Mouse (Mus musculus): Measurements from ENCODE around the gene Mettl27. TPM values are rescaled to one million over a fixed set of nuclear protein-coding genes. Genes with fewer than 3 reads are reported as not detected.

Gene Mettl27
- polyA plus RNA-seq, 1 experiment from 2014 or later: 8.4 TPM

DNA sequence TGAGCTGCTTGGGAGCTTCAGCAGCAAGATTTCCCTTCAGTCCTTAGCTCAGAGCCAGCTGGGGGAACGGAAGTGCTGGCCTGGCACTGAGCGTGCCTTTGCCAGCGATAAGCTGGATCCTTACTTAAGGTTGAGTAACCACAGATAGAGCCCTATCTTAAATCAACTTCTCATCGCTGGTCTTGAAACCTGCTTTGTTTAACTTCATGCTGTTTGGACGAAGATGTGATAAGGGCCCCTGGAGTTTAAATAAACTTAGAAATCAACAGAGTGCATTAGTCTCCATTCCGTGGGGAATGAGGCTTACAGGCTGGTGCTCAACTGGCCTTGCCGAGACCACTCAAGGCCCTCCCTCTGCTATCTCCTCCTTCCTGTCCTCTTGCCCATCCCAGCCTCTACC lies 42.1 kb downstream of the Mettl27 start:
- Histone ChIP-seq H3K9ac (replicated peaks; ENCODE audit: low read depth, low read length) (no peak overlapping the region), H3K4me2 (ENCODE audit: low read length) (no peak overlapping the region), H3K27ac (ENCODE audit: low read length) (no peak overlapping the region), H3K9me3 (ENCODE audit: control insufficient read depth, low read length) (no peaks in the 10 kb centered on the region), H3K27me3 (replicated peaks; ENCODE audit: control insufficient read depth, insufficient read depth, low read length) (peaks cover 4% of the 10 kb centered on the region; the same call in 1 of the 2 replicates), H3K4me3 (replicated peaks; ENCODE audit: low read length) (no peak overlapping the region), H3K4me1 (replicated peaks; ENCODE audit: control insufficient read depth, insufficient read depth, low read length) (no peaks in the 10 kb centered on the region), H3K36me3 (ENCODE audit: control insufficient read depth, insufficient read depth) (no peaks in the 10 kb centered on the region)
- WGBS: 70% methylated on average over 7 of the region's 7 CpGs
- no peak for ATAC-seq

DNA sequence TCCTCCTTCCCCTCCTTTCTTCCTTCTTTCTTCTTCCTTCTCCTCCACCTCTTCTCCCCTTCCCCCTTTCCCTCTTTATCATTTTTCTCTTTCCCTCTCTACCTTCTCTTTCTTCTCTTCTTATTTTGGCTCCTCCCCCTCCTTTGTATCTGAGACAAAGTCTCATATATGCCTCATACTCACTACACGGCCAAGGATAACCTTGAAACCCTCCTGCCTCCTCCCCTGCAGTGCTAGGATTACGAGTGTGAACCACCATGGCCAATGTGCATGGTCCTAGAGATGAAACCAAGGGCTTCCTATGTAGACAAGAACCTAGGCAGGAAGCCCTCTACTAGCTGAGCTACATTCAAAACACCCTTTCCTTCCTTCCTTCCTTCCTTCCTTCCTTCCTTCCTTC lies 42.8 kb downstream of the Mettl27 start:
- H3K27ac ChIP-seq (ENCODE audit: low read length): no peak overlapping the region
- H3K9ac ChIP-seq (replicated peaks; ENCODE audit: low read depth, low read length): no peak overlapping the region
- H3K27me3 ChIP-seq (replicated peaks; ENCODE audit: control insufficient read depth, insufficient read depth, low read length): peaks cover 4% of the 10 kb centered on the region; the same call in 1 of the 2 replicates
- no peaks in the 10 kb centered on the region for H3K36me3 ChIP-seq (ENCODE audit: control insufficient read depth, insufficient read depth)
- no peak overlapping the region for H3K4me3 ChIP-seq (replicated peaks; ENCODE audit: low read length)
- no peaks in the 10 kb centered on the region for H3K9me3 ChIP-seq (ENCODE audit: control insufficient read depth, low read length)
- no peak overlapping the region for H3K4me2 ChIP-seq (ENCODE audit: low read length)
- 40% methylated on average over 2 of the region's 2 CpGs for WGBS
- H3K4me1 ChIP-seq (replicated peaks; ENCODE audit: control insufficient read depth, insufficient read depth, low read length): no peaks in the 10 kb centered on the region
- no peak for ATAC-seq

GRCm38 (mm10) chr5:134976164-134976563 lies 44.0 kb downstream of the Mettl27 start:
- no peak overlapping the region for H3K4me3 ChIP-seq (replicated peaks; ENCODE audit: low read length)
- H3K27ac ChIP-seq (ENCODE audit: low read length): no peak overlapping the region
- peaks cover 4% of the 10 kb centered on the region; the same call in 1 of the 2 replicates for H3K27me3 ChIP-seq (replicated peaks; ENCODE audit: control insufficient read depth, insufficient read depth, low read length)
- WGBS: 94% methylated on average over 2 of the region's 2 CpGs
- H3K9ac ChIP-seq (replicated peaks; ENCODE audit: low read depth, low read length): no peak overlapping the region
- no peaks in the 10 kb centered on the region for H3K9me3 ChIP-seq (ENCODE audit: control insufficient read depth, low read length)
- no peaks in the 10 kb centered on the region for H3K36me3 ChIP-seq (ENCODE audit: control insufficient read depth, insufficient read depth)
- ATAC-seq: no peak
- H3K4me1 ChIP-seq (replicated peaks; ENCODE audit: control insufficient read depth, insufficient read depth, low read length): no peaks in the 10 kb centered on the region
- no peak overlapping the region for H3K4me2 ChIP-seq (ENCODE audit: low read length)

GRCm38 (mm10) chr5:134976577-134977250 lies 44.5 kb downstream of the Mettl27 start:
- Histone ChIP-seq H3K36me3 (ENCODE audit: control insufficient read depth, insufficient read depth) (no peaks in the 10 kb centered on the region), H3K9me3 (ENCODE audit: control insufficient read depth, low read length) (no peaks in the 10 kb centered on the region), H3K4me3 (replicated peaks; ENCODE audit: low read length) (no peak overlapping the region), H3K4me1 (replicated peaks; ENCODE audit: control insufficient read depth, insufficient read depth, low read length) (no peaks in the 10 kb centered on the region), H3K27me3 (replicated peaks; ENCODE audit: control insufficient read depth, insufficient read depth, low read length) (peaks cover 4% of the 10 kb centered on the region; the same call in 1 of the 2 replicates), H3K27ac (ENCODE audit: low read length) (no peak overlapping the region), H3K9ac (replicated peaks; ENCODE audit: low read depth, low read length) (no peak overlapping the region), H3K4me2 (ENCODE audit: low read length) (no peak overlapping the region)
- 87% methylated on average over 14 of the region's 14 CpGs for WGBS
- no peak for ATAC-seq

GRCm38 (mm10) chr5:134977837-134978236 lies 45.7 kb downstream of the Mettl27 start:
- H3K9me3 ChIP-seq (ENCODE audit: control insufficient read depth, low read length): no peaks in the 10 kb centered on the region
- H3K36me3 ChIP-seq (ENCODE audit: control insufficient read depth, insufficient read depth): no peaks in the 10 kb centered on the region

DNA sequence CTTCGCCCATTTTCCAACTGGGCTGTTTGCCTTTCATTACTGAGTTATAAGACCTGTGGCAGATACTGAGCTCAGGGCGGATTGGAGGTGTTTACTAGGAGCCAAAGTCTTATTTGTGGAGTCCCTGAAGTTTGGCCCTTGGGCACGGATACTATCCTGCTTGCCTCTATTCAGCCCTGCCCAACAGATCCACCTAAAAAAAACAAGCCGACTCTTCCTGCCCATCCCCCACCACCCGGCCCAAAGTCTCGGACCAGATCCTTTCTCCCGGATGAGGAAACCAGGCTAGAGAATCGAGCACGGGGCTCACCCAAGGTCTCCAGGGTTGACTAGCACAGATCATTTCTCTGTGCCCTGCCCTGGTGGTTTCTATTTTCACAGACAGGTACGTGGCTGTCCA lies 49.0 kb downstream of the Mettl27 start:
- ATAC-seq: no peak
- 79% methylated on average over 10 of the region's 10 CpGs for WGBS
- H3K27me3 ChIP-seq (replicated peaks; ENCODE audit: control insufficient read depth, insufficient read depth, low read length): peaks cover 15% of the 10 kb centered on the region
- no peaks in the 10 kb centered on the region for H3K9me3 ChIP-seq (ENCODE audit: control insufficient read depth, low read length)
- no peak overlapping the region for H3K27ac ChIP-seq (ENCODE audit: low read length)
- peaks cover 8% of the 10 kb centered on the region; the same call in 1 of the 2 replicates for H3K4me1 ChIP-seq (replicated peaks; ENCODE audit: control insufficient read depth, insufficient read depth, low read length)
- H3K4me3 ChIP-seq (replicated peaks; ENCODE audit: low read length): no peak overlapping the region
- H3K9ac ChIP-seq (replicated peaks; ENCODE audit: low read depth, low read length): no peak overlapping the region
- H3K36me3 ChIP-seq (ENCODE audit: control insufficient read depth, insufficient read depth): no peaks in the 10 kb centered on the region
- H3K4me2 ChIP-seq (ENCODE audit: low read length): no peak overlapping the region

More at GRCm38 (mm10) chr5:134977837-134978236, 45.7 kb downstream of the Mettl27 start:
- peaks cover 4% of the 10 kb centered on the region; the same call in 1 of the 2 replicates for H3K27me3 ChIP-seq (replicated peaks; ENCODE audit: control insufficient read depth, insufficient read depth, low read length)
- no peak for ATAC-seq
- H3K9ac ChIP-seq (replicated peaks; ENCODE audit: low read depth, low read length): no peak overlapping the region
- H3K4me1 ChIP-seq (replicated peaks; ENCODE audit: control insufficient read depth, insufficient read depth, low read length): no peaks in the 10 kb centered on the region
- no peak overlapping the region for H3K4me3 ChIP-seq (replicated peaks; ENCODE audit: low read length)
- 87% methylated on average over 4 of the region's 4 CpGs for WGBS
- no peak overlapping the region for H3K27ac ChIP-seq (ENCODE audit: low read length)
- H3K4me2 ChIP-seq (ENCODE audit: low read length): no peak overlapping the region

- H3K4me1 ChIP-seq (replicated peaks; ENCODE audit: control insufficient read depth, insufficient read depth, low read length): peaks cover 13% of the 10 kb centered on the region
- H3K9me3 ChIP-seq (ENCODE audit: control insufficient read depth, low read length): no peaks in the 10 kb centered on the region
- H3K4me3 ChIP-seq (replicated peaks; ENCODE audit: low read length): no peak overlapping the region
- H3K27ac ChIP-seq (ENCODE audit: low read length): no peak overlapping the region
- no peak overlapping the region for H3K9ac ChIP-seq (replicated peaks; ENCODE audit: low read depth, low read length)
- peaks cover 30% of the 10 kb centered on the region for H3K27me3 ChIP-seq (replicated peaks; ENCODE audit: control insufficient read depth, insufficient read depth, low read length)
- no peaks in the 10 kb centered on the region for H3K36me3 ChIP-seq (ENCODE audit: control insufficient read depth, insufficient read depth)
- no peak overlapping the region for H3K4me2 ChIP-seq (ENCODE audit: low read length)
- ATAC-seq: no peak
- 83% methylated on average over 1 of the region's 1 CpGs for WGBS
Observed at GRCm38 (mm10) chr5:134983111-134983510, 50.9 kb downstream of the Mettl27 start.

DNA sequence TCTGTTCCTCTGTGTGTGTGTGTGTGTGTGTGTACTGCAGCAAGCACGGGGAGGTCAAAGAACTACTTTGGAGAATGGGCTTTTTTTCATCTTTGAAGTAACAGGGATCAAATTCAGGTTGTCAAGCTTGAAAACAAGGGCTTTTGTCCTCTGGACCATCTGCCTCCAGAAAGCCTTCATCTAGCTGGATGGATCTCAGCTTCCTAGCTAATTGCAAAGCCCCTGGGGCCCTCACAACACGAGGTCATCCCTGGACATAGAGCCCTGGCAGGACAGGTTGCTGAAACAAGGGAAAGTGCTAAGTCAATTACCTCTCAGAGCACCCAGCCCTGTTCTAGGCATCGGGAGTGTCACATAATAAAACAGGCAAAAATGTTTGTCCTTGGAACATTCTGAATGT lies 51.6 kb downstream of the Mettl27 start:
- H3K9ac ChIP-seq (replicated peaks; ENCODE audit: low read depth, low read length): no peak overlapping the region
- peaks cover 13% of the 10 kb centered on the region for H3K4me1 ChIP-seq (replicated peaks; ENCODE audit: control insufficient read depth, insufficient read depth, low read length)
- no peak overlapping the region for H3K27ac ChIP-seq (ENCODE audit: low read length)
- H3K9me3 ChIP-seq (ENCODE audit: control insufficient read depth, low read length): no peaks in the 10 kb centered on the region
- H3K36me3 ChIP-seq (ENCODE audit: control insufficient read depth, insufficient read depth): no peaks in the 10 kb centered on the region
- H3K4me2 ChIP-seq (ENCODE audit: low read length): no peak overlapping the region
- WGBS: 0% methylated on average over 3 of the region's 3 CpGs
- peaks cover 30% of the 10 kb centered on the region for H3K27me3 ChIP-seq (replicated peaks; ENCODE audit: control insufficient read depth, insufficient read depth, low read length)
- ATAC-seq: no peak
- no peak overlapping the region for H3K4me3 ChIP-seq (replicated peaks; ENCODE audit: low read length)

DNA sequence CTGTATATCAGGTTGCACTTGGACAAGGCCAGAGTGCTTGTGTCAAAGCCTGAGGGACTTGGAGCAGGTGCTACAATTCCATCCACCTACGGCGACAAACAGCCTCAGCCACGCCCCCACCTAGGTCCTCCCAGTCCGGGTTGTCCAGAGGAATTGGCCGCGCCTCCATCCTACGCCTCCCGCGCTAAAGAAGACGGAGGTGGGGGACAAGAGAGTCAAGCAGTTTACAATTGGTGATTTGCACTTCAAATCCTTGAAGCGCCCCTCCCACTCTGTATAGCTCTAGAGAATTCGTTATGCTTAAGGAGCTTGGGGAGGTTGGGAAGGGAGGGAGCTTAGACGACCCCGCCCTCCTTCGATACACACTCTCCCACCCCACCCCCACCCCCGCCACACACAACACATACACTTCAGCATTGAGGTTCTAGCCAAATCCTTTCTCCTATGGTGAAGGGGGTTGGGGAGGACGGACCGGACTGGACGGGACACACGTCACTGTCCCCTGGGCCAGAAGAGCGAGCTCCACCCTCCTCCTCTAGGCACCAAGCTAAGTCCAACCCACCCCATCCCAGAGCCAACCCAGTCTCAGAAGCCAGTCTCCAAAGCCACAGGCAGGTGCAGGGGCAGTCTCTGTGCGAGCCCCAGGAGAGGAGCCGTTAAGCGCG lies 53.6 kb downstream of the Mettl27 start, which contains the start of gene Cldn3:
Cldn3 (plus strand) TSS at position 582 of the 665 bp plus-strand sequence.
- peaks cover 32% of the 10 kb centered on the region for H3K27me3 ChIP-seq (replicated peaks; ENCODE audit: control insufficient read depth, insufficient read depth, low read length)
- peaks cover 13% of the 10 kb centered on the region for H3K4me1 ChIP-seq (replicated peaks; ENCODE audit: control insufficient read depth, insufficient read depth, low read length)
- peak within 1 kb of the TSS; percentile 44 for H3K4me2 ChIP-seq (ENCODE audit: low read length)
- H3K27ac ChIP-seq (ENCODE audit: low read length): peak within 1 kb of the TSS; percentile 38; the same call in 1 of the 2 replicates
- peak within 1 kb of the TSS; percentile 52 for H3K9ac ChIP-seq (replicated peaks; ENCODE audit: low read depth, low read length)
- under 1% methylated on average over 25 of the region's 25 CpGs for WGBS
- H3K9me3 ChIP-seq (ENCODE audit: control insufficient read depth, low read length): no peaks in the 10 kb centered on the region
- no peaks in the 10 kb centered on the region for H3K36me3 ChIP-seq (ENCODE audit: control insufficient read depth, insufficient read depth)
- ATAC-seq: peak; percentile 75
- peak within 1 kb of the TSS; percentile 43 for H3K4me3 ChIP-seq (replicated peaks; ENCODE audit: low read length)

Measured in forebrain, embryonic 16.5 days (tissue).